Mouse (Mus musculus) layer of hippocampus, adult 8-10 months (tissue): ENCODE data around the gene Cggbp1. TPM values are rescaled to one million over a fixed set of nuclear protein-coding genes. Genes with fewer than 3 reads are reported as not detected.
"Not testable (repeated sequence)": the region's sequence is repeated elsewhere in the genome, so short reads cannot be mapped to it uniquely, and the experiment has no call there.

Experiments
- DNase-seq, 2 experiments: peaks; one replicate each; pipeline ENCODE4 v3.0.0; 2022; ENCODE audit warnings: low spot score in 2 of 2
- total RNA-seq, 4 experiments: library from RNA; stranded (reverse); gene quantifications; 2 replicates each; pipeline ENCODE4 v1.2.4; 2022

Gene Cggbp1
- total RNA-seq = 10 to 100 TPM; 54.9 to 72.2 (median 59.0) TPM

DNA sequence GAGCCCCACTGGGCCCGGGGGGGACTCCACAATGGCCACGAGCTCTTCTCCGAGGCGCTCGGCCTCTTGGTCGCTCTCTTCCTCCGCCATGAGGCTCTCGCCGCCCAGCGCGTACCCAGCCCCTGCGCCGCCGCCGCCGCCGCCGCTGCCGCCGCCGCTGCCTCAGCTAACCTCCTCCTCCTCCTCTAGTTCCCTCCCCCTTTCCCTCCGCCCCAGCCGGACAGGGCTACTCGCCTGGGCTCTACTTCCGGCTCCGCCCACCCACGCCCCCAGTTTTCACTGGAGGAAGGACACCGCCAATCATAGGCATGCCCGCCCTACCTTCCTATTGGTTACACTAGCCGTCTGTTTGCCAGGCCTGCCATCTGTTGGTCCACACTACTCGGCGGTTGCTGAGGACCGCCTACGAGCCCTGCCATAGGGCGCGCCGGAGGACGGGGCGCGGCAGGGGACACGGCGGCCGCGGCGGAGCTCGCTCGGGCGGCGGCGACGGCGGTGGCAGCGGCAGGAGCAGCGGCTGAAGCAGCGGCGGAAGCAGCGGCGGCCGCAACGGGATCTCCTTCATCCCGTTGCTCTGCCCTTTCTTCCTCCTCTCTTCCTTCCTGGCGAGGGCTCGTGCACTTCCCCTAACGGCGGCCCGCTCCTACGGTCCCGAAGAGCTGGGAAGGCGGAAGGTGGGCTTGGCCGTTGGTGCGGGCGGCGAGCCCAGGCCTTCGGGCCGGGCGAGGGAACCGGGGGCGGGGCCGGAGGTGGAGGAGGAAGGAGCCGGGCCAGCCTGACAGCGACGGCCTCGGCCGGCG, at the start of gene Cggbp1, which contains the start of gene Zfp654:
TSS of gene Cggbp1 (plus strand) at position 434 of the 800 bp plus-strand sequence.
TSS of gene Zfp654 (minus strand) at position 90 of the 800 bp plus-strand sequence.
- peak; percentile 100 for DNase-seq

DNA sequence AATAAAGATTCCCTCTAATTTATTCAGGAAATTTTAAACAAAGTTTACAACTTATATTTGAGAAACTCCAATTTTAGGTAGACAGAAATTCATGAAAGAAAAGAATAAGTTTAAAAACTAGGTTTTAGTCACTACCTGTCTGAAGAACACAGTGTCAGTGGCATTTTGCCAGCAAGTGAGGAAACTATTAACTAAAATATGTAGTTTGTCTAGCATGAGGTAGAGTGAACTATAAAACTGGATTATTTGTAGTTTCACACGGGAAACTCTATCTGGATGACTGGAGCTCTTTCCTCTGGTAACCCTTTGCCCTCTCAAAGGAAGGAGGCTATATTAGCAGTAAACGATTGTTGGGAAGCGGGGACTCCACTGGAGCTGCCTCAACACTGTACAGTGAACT, 48.8 kb upstream of the Cggbp1 start:
- no peak for DNase-seq

DNA sequence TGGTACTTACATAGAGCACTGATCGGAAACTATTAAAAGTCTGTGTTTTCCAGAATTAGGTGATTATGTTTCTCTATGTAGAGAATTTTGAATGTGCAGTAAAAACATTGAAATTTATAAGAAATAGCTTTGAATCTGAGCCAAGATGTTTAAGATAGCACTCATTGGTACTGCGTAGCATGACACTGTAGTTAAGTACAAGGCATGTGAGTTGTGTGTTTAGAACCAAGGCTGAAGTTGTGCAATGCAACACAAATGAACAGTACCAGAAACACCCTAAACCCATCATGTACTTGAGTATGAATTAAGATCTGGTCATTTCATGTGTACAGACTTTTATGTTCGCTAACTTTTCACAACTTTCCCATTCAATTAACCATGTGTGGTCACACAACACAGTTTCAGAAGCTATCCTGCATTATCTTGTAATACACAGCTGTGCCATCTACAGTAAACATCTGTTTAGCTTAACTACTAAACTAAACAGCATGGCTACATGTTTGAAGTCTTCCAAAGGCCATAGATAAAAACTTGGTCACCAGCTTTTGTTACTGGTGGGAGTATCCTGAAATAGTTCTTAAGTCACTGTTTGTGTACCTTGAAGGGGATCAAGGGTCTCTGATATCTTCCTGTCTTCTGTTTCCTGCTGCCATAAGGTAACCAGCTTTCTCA, 34.6 kb upstream of the Cggbp1 start:
- DNase-seq = no peak

DNA sequence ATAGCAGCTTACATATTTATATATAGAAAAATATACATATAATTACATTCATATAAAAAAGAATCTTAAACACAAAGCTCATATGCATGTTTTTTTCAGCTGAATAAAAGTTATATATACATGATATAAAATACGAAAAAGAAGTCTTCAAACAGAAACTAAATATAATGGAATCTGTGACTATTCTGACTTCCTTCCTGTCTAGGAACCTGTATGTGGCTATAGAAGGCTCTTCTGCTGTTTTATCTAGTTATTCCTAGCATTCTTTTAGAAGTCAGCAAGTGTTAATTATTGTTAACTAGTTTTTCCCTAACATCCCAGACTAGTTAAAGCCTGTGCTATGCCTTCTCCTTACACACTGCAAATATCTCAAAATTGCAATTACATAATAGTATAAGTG, 27.9 kb upstream of the Cggbp1 start:
- DNase-seq = no peak

DNA sequence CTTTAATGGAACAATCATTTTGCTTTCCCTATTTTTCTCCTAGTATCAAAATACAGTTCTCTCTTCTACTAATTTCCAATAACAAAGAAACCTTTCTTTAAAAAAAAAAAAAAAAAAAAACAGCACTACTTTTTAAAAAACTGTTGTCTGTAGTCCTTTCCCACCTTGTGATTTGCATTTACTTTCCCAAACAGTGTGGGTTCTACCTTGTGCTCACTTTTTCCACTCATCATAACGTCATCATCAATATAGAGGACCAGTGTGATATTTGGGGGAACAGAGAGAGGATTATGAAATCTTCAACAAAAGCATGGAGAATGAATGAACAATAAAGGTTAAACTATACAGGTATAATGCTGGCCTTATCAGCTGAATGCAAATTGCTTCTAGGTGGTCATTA, 27.3 kb upstream of the Cggbp1 start:
- no peak for DNase-seq

DNA sequence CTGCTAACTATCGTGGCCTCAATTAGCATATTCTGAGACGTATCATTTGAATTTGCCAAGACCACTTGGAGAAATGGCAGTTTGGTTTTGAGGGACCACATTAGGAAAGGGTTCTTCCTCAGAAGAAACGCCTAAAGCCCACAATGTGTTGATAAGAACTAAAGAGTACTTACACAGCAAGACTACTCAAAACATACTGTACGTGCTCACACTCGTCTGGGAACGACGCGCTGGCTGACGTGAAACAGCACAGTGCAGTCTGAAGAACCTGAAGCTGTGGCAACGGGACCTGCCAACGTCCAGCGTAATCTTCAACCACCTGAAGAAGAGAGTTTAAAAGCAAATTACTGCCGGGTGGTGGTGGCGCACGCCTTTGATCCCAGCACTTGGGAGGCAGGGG, 21.5 kb upstream of the Cggbp1 start:
- no peak for DNase-seq

DNA sequence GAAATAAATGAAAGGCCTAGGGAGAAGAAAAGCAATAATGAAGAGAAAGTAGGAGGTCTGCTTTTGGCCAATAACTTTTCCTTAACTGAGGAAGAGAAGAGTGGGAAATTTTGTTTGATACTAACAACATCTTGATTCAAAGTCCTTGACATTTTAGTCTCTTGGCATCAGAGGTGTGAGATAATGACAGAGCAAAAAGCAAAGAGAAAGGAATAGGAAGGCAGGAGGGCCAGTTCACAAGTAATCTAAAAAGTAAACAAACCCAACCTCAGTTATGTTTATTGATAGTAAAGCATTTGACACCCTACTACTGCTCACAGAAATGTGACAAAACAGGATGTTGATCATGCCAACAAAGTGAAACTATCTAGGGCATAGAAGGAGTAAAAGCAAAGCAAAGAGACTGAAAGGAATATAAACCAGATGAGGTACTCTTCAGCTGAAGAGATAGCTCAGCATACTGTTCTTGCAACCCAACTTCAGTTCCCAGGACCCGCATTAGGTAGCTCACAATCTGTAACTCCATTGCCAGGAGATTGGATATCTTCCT, 15.7 kb upstream of the Cggbp1 start:
- no peak for DNase-seq

DNA sequence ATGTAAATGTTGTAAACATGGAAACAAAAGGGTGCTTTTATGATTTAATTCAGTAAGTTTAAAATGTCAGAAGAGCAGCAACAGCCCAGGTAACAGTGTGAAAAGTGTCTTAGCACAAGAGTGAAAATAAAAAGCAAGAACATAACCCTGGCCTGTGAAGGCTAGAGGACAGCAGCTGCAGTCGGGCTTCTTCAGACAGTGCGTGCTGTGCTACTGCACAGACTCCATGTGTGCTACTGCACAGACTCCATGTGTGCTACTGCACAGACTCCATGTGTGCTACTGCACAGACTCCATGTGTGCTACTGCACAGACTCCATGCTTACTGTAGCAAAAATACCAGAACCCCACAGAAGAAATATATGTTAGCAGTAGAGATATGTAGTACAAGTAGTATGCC, 15.1 kb upstream of the Cggbp1 start:
- no peak for DNase-seq

DNA sequence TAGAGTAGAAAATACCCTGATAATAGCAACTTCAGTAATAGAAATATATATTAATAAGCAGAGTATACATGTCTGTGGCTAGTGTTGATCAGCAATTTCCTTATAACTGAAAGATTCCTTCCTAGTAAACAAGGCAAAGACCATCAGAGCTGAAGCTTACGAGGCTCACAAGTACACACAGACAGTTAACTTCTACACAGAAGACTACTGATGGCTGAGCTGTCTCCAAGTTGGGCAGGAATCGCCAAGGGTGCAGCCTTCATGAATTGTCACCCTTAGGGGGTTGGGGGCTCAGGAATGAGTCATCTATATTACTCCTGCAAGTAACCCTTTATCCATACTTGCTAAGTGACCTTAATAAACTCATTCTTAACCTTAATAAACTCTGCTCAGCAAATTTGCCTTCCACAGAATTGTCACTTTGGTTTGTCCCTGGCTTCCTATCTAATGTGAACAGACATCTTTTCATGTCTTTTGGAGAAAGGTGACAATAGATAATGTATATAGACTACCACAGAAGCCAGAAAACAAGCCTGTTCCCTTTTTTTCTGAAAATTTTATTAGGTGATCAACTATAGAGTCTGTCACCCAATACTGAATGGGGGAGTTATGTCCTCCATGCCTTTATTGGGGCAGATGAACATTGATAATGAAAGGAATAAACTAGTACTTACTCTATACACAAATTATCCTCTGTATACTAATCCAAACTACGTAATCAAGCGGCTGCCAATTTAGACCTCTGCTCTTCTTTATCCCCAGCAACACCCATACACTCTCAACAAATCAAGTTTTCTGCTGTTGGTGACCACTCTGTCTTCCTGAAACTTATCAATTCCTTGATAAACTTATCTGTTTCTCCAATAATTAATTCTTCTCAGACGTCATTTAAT, 10.1 kb upstream of the Cggbp1 start:
- no peak for DNase-seq

DNA sequence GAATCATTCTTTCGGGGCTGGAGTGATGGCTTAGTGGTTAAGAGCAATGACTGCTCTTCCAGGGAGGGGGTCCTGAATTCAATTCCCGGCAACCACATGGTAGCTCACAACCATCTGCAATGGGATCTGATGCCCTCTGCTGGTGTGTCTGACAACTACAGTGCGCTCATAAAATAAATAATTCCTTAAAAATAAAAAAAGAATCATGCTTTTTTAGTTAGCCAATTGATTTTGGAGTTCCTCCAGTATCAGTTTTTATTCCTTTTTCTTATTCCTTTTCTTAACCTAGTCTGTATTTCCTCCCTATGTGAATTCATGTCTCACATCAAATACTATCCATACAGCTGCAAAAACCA, 9.4 kb upstream of the Cggbp1 start:
- DNase-seq = no peak

DNA sequence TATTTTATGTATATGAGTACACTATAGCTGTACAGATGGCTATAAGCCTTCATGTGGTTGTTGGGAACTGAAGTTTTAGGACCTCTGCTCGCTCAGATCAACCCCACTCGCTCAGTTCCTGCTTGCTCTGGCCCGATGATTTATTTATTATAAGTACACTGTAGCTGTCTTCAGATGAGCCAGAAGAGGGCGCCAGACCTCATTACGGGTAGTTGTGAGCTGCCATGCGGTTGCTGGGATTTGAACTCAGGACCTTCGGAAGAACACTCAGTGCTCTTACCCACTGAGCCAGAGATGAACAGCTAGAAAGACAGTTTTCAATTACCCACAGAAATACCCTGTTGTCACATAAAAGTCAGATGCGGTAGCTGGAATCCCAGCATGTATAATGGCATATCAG, 5.8 kb upstream of the Cggbp1 start:
- no peak for DNase-seq

DNA sequence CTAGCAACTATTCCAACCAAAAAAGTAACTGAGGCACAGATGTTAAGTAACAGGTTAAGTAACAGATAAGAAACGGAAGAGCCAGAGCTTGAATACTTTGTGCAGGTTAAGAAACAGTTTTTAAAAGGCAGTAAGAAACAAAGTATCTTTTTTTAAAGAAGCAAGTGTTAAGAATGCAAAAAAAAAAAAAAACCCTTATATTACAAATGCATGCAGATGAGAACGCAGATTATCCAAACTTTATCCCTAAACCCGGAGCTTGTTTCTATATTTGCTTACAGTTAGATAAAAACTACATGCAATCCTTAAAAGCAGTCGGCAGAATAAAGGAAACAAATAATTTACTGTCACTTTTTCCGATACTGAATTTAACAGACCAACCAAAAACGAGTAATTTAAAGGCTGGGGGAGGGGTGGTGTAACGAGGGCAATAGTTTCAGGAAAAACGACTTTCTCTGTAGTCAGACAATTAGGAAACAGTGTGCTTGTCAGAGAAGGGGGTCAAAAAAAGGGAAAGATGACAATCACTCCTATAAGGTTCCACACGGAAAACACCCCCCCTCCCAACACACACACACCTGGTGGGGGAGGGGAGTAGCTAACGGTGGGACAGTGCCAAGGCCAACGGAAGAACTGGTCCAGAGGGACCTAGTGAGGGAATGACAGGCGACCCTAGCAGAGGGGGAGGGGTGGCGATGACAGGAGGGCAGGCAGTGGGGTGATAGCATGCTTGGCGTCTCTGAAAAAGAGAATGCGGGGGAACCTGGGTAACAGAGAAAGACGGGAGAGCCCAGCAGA, 1.3 kb upstream of the Cggbp1 start:
- DNase-seq = peak; percentile 9 to 39

DNA sequence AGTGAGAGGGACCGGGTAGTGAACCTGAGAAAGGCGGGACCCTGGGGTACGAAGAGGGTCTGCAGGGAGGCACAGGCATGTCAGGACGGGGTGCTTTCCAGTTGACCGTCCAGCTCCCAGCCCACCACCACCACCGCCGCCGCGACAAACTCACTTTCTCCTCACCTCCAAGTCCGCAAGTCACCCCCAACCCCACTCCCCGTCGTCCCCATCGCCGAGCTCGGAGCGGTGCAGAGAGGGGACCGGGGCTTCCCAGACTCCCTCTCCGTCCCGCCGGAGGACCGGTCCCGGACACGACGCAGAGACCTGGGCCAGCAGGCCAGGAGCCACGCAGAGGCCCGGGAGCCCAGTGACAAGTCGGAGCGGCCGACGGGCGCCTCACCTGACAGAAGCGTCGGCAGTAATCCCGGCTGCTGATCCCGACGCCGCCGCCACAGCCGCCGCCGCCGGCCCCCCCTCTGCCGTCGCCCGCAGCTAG, 672 bp upstream of the Cggbp1 start:
- DNase-seq = peak in 1 of 2 experiments; percentile 15

DNA sequence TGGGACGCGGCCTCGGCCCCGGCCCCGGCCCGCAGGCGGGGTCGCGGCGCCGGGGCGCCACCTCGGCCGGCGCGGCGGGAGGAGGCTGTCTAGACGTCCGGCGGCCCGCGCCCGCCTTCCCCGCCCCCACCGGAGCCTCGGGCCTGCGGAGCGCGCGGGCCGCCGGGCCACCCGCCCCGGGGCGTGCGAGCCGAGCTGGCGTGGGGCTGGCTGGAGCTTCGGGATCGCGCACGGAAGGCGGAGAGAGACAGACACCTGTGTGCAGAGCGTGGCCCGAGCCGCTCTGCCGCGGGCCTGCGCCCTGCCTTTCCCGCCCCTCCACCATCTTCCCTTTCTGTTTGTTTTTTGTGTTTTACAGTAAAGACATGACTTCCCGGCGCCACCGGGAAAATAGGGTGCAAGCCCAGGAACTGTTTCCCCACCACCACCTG, 660 bp downstream of the Cggbp1 start:
- peak in 1 of 2 experiments; percentile 14 for DNase-seq

DNA sequence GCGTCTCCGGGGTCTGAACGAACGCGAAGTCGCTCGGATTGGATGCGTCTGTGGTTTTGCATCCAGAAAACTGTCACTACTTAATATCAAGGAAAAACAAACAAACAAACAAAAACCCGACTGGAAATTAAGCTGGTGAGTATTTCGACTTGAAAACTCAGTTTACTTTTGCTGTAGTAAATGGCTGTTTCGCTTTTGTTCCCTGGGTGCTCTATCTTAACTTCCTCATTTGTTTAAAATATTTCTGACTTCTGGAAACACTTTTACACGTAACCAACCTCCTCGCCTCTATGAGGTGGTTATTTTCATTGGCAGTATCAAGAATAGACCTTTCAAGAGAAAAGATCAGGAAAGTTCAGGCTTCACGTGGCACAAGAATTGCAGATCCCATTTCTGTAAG, 1.1 kb downstream of the Cggbp1 start:
- no peak for DNase-seq

DNA sequence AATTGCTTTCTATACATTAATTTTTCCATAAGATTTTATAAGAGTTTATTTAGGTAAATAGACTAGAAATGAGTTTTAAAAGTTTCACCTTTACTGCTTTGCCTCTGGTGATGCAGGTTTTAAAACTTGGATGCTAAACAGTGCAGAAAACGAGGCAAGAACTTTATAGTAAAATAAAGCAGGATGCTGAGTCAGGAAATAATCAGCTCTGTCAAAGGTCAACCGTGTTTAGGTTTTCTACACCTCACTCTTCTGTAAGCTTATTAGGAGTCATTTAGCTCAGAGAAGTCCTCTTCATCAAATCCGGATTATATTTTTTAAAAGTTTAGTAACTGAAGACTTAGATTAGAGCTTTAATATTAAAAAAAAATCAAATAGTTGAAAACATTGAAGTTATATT, 5.2 kb downstream of the Cggbp1 start:
- DNase-seq = no peak

DNA sequence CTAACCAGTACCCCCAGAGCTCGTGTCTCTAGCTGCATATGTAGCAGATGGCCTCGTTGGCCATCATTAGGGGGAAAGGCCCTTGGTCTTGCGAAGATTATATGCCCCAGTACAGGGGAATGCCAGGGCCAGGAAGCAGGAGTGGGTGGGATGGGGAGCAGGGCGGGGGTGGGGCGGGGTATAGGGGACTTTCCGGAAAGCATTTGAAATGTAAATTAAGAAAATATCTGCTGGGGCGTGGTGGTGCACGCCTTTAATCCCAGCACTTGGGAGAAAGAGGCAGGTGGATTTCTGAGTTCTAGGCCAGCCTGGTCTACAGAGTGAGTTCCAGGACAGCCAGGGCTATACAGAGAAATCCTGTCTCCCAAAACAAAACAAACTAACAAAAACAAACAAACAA, 14.0 kb downstream of the Cggbp1 start:
- not testable (repeated sequence) for DNase-seq

DNA sequence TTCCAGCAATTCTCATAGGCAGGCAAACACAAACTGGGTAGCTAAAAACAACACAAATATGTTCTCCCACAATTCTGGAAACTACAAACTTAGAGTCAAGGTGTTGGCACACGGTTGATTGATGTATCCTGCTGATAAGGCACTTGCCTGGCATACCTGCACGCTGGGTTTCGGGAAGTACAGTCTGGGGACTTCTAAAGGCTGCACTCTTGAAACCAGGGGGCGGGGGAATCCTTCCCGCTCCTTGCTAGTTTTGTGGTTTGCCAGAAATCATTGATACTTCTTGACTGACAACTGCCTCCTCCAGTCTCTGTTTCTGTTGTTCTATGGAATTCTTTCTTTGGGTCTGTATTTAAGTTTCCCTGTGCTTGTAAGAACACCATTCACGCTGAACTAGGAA, 16.8 kb downstream of the Cggbp1 start:
- no peak for DNase-seq

DNA sequence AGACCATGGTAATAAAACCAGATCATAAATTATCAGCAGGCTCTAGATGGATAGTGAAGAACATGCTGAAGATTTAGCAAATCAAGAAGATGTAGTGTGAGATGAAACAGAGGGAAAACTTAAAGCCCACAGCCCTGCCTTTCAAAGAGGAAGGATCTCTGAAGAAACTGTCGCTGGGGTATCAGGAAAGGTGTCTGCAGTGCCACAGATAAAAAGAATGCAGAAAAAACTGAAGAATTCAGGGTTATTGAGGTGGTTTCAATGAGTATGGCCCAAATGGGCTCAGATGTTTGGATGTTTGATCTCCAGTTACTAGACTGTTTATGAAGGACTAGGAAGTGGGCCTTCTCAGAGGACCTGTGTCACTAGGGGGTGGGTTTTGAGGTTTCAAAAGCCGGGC, 17.8 kb downstream of the Cggbp1 start:
- no peak for DNase-seq

DNA sequence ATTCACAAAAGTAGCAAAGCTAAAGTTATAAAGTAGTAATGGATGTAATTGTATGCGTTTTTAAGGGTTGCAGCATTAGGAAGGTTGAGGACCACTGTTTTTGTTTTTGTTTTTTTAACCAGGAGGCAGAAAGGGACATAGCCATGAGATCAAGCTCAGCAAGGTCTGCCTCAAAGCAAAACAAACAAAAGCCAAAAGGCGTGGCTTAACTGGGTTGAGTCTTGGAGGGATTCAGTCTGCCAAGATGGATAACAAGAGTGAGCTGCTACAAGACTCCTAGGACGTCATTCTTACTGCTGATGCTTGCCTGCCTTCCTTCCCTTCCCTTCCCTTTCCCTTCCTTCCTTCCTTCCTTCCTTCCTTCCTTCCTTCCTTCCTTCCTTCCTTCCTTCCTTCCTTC, 20.5 kb downstream of the Cggbp1 start:
- DNase-seq = no peak

DNA sequence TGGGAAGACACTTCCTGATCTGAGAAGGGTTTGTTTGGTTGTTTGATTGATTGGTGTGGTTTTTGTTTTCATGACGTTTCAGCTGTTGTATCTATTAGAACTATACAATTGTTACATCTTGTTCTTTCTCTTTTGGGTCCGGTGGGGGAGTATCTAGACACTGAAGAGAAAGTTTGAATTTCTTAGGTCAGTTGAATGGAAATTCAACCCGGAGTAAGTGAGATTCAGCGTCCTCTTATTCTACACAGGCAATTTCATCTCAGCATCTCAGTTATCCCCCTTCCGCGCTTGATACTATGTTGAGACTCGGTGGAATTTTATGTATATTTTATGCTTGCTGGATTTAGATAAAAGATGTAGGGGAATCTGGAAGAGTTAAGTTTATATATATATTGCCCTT, 21.0 kb downstream of the Cggbp1 start:
- DNase-seq = no peak
